Mouse (Mus musculus) myocyte (in vitro differentiated cells): ENCODE results near the gene Psmc1.

Source experiments
- MAX ChIP-seq: IDR thresholded peaks from one replicate; pipeline ENCODE4 v1.6.1; 2011; ENCODE audit warnings: low read depth, mild to moderate bottlenecking, control low read depth
- POLR2A ChIP-seq: IDR thresholded peaks from one replicate; pipeline ENCODE4 v1.6.1; 2011; ENCODE audit warnings: low read depth, mild to moderate bottlenecking, control low read depth, moderate library complexity; ENCODE audit not compliant: insufficient read length

- no peak for TF ChIP-seq POLR2A
- TF ChIP-seq MAX = no peak
Measured at GRCm38 (mm10) chr12:100106275-100106895, 3.6 kb upstream of the Psmc1 start.
